Mouse (Mus musculus) hindbrain, embryonic 16.5 days (tissue): Measurements from ENCODE around the gene Cd44. TPM values are rescaled to one million over a fixed set of nuclear protein-coding genes. Genes with fewer than 3 reads are reported as not detected.

Experiments used
- ATAC-seq: fragments of 200-750 bp; cut with Nextera tagmentation; 2 replicates; pipeline ENCODE4 v1.8.0; 2017; ENCODE audit warnings: moderate TSS enrichment, moderate library complexity
- H3K27ac ChIP-seq: fragments of 300-500 bp; sonication (generic); 2 replicates; pipeline ENCODE4 v1.5.1; 2014; ENCODE audit warnings: low read depth, mild to moderate bottlenecking, control low read depth, low read length, moderate library complexity
- H3K27me3 ChIP-seq: fragments of 300-500 bp; sonication (generic); replicated peaks from 2 replicates; pipeline ENCODE4 v1.6.1; 2014; ENCODE audit warnings: low read length; ENCODE audit not compliant: control insufficient read depth, insufficient read depth
- H3K36me3 ChIP-seq: fragments of 300-500 bp; sonication (generic); 2 replicates; pipeline ENCODE4 v1.6.1; 2014; ENCODE audit warnings: mild to moderate bottlenecking, low read length, moderate library complexity, mixed read lengths; ENCODE audit not compliant: control insufficient read depth, insufficient read depth
- H3K4me1 ChIP-seq: fragments of 300-500 bp; sonication (generic); 2 replicates; pipeline ENCODE4 v1.6.1; 2014; ENCODE audit warnings: low read depth, low read length; ENCODE audit not compliant: control insufficient read depth, insufficient read depth
- H3K4me2 ChIP-seq: fragments of 300-500 bp; sonication (generic); 2 replicates; pipeline ENCODE4 v1.6.1; 2014; ENCODE audit warnings: mild to moderate bottlenecking, low read length, control low read depth, moderate library complexity
- H3K4me3 ChIP-seq: fragments of 300-500 bp; sonication (generic); 2 replicates; pipeline ENCODE4 v1.5.1; 2014; ENCODE audit warnings: mild to moderate bottlenecking, low read length, control low read depth, moderate library complexity
- H3K9ac ChIP-seq: fragments of 300-500 bp; sonication (generic); 2 replicates; pipeline ENCODE4 v1.6.1; 2014; ENCODE audit warnings: low read depth, mild to moderate bottlenecking, control low read depth, low read length, moderate library complexity
- H3K9me3 ChIP-seq: fragments of 300-500 bp; sonication (generic); 2 replicates; pipeline ENCODE4 v1.6.1; 2014; ENCODE audit warnings: mild to moderate bottlenecking, low read length, moderate library complexity; ENCODE audit not compliant: control insufficient read depth
- WGBS: fragments of 180-500 bp; shearing (Covaris S2); extraction: QIAGEN DNeasy Blood & Tissue Kit; methylation state at CpG from one replicate; pipeline ENCODE4 v1.1.7; 2014; 5-methylcytosine and 5-hydroxymethylcytosine counted together
- polyA plus RNA-seq: library from polyadenylated mRNA; unstranded; fragments of >200 nt; fragmentation: Nextera tagmentation; extraction: Ambion mirVana; gene quantifications from 2 replicates; pipeline ENCODE4 v1.2.1, GENCODE M21; 2015

Cd44 gene
- polyA plus RNA-seq, 1 experiment from 2014 or later = 4.7 TPM

DNA sequence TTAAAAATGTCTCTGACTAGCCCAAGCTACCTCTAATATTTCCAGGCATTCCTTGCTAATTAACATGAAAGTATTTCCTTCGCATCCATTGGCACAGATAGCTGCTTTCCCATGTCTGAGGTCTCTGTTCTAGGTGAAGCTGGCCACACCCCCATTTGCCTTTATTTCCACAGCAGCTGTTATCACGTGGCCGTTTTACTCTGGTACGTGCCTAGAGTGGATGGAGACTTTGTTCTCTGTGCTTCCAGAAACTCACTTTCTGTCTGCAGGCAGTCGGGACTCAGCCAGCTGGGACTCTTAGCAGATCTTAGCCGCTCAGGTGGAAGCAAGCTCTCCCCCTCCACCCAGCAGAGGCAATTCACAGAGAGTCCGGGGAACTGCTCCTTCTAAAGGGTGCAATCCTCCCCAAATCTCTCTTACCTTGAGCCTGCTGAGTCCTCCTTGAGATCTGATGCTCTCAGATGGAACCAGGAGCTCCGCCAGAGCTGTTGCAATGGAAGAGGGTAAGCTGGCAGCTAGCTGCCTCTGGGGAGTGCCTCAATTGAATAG lies 39.4 kb upstream of the Cd44 start:
- 62% methylated on average over 8 of the region's 8 CpGs for WGBS
- H3K4me1 ChIP-seq = peaks cover 11% of the 10 kb centered on the region
- H3K36me3 ChIP-seq = no peaks in the 10 kb centered on the region
- no peak overlapping the region for H3K9ac ChIP-seq
- no peak overlapping the region for H3K4me3 ChIP-seq
- no peak overlapping the region for H3K27ac ChIP-seq
- H3K4me2 ChIP-seq = no peak overlapping the region
- H3K9me3 ChIP-seq = no peaks in the 10 kb centered on the region
- ATAC-seq = no peak
- H3K27me3 ChIP-seq = no peaks in the 10 kb centered on the region

DNA sequence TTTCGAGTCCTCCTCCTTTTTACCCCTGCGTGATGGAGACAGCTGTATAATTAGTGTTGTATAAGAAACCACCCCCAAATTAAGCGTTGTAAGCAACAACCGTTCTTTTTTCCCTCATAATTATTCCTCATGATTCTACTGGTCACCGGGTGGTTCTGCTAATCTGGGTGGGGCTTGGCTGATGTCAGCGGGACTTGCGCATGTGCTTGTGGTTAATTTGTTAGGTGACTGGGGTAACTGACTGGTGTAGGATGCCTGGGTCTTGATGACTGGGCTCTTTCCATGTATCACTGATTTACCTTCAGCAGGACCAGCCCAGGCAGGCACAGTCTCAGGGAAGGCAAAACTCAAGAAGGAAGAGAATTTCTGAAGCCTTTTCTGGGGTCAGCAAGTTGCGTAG lies 38.7 kb upstream of the Cd44 start:
- H3K4me3 ChIP-seq = no peak overlapping the region
- no peaks in the 10 kb centered on the region for H3K9me3 ChIP-seq
- H3K4me1 ChIP-seq = peaks cover 11% of the 10 kb centered on the region
- no peak overlapping the region for H3K9ac ChIP-seq
- ATAC-seq = no peak
- no peaks in the 10 kb centered on the region for H3K36me3 ChIP-seq
- H3K27ac ChIP-seq = no peak overlapping the region
- H3K4me2 ChIP-seq = no peak overlapping the region
- WGBS = 89% methylated on average over 8 of the region's 8 CpGs
- H3K27me3 ChIP-seq = no peaks in the 10 kb centered on the region

DNA sequence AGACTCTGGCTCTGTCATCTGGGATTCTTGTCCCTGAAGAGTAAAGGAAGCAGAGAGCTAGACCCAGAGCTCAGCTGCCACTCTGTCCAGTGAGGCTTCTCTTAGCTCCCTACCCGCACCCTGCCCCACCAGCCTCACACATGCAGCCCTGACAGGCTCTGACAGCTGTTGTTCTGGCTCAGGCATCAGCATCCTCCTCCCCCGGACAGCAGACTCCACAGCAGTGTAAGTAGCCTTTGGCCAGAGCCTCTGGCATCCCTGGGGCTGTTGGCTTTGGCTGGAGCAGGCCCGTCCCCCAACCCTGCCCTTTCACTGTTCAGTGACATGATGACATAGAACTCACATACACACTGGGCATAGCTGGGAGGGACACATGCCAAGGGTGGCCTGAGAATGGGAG lies 35.4 kb upstream of the Cd44 start:
- no peaks in the 10 kb centered on the region for H3K27me3 ChIP-seq
- ATAC-seq = peak; percentile 76
- H3K4me2 ChIP-seq = no peak overlapping the region
- H3K4me3 ChIP-seq = no peak overlapping the region
- 40% methylated on average over 3 of the region's 3 CpGs for WGBS
- H3K4me1 ChIP-seq = peaks cover 2% of the 10 kb centered on the region
- H3K9me3 ChIP-seq = no peaks in the 10 kb centered on the region
- H3K9ac ChIP-seq = no peak overlapping the region
- H3K27ac ChIP-seq = no peak overlapping the region
- H3K36me3 ChIP-seq = no peaks in the 10 kb centered on the region

DNA sequence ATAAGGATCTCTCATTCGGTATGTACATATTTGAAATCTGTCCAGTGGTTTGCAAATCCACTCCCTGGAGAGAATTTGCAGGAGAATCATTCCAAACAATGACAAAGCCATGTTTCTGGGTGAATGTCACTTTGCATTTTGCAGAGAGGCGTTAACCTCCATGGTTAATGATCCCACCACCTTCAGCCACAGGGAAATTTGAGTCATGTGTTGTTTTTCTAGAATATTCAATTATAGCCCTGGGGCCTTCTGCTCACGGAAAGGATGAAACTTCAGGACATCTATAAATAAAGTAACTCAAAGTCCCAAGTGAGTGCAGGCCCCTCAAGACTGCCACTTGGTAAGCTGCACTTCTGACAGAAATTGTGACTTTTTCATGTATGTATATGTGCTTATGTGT lies 33.4 kb upstream of the Cd44 start:
- 79% methylated on average over 3 of the region's 3 CpGs for WGBS
- Histone ChIP-seq H3K9ac (no peak overlapping the region), H3K4me2 (no peak overlapping the region), H3K36me3 (no peaks in the 10 kb centered on the region), H3K4me1 (no peaks in the 10 kb centered on the region; the same call in none of the 2 replicates), H3K27ac (no peak overlapping the region), H3K4me3 (no peak overlapping the region), H3K9me3 (no peaks in the 10 kb centered on the region), H3K27me3 (no peaks in the 10 kb centered on the region)
- ATAC-seq = no peak

DNA sequence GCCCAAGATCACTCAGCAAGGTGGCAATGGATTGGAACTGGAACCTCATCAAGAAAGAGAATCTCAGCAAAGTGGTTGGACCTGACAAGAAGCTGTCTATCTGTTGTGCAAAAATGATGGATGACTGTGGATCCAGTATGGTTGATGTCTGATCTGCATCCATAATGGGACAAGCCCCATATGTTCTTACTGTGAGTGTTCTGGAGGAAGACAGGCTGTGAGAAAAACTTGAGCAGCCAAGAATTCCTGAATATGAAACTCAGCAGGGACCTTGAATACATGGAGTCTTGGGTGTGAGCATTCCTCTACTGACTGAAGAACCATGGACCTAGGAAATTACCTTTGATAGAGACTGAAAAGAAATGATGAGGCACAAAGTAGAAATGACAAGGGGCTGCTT lies 32.3 kb upstream of the Cd44 start:
- no peak for ATAC-seq
- no peaks in the 10 kb centered on the region for H3K36me3 ChIP-seq
- H3K4me2 ChIP-seq = no peak overlapping the region
- H3K9me3 ChIP-seq = no peaks in the 10 kb centered on the region
- H3K4me1 ChIP-seq = no peaks in the 10 kb centered on the region; the same call in none of the 2 replicates
- no peak overlapping the region for H3K4me3 ChIP-seq
- no peak overlapping the region for H3K27ac ChIP-seq
- no peaks in the 10 kb centered on the region for H3K27me3 ChIP-seq
- H3K9ac ChIP-seq = no peak overlapping the region

DNA sequence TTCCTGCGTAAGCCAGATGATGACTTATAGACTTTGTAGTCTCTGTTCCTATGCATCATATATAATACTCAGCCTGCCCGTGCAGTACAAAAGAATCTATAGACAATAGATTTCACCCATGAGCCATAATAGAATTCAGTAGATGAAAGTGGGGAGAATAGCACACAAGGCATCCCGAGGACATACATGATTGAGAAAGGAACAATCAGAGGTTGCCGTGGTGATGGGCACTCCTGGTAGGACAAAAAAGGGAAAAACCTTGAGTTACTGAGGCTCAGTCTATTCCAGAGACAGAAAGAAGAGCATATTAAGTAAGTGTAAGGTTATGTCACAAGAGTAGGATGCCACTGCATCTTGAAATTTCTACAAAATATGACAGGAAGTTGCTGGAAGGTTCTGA lies 31.7 kb upstream of the Cd44 start:
- Histone ChIP-seq H3K36me3 (no peaks in the 10 kb centered on the region), H3K27ac (no peak overlapping the region), H3K27me3 (no peaks in the 10 kb centered on the region), H3K4me2 (no peak overlapping the region), H3K9ac (no peak overlapping the region), H3K4me3 (no peak overlapping the region), H3K4me1 (no peaks in the 10 kb centered on the region; the same call in none of the 2 replicates), H3K9me3 (no peaks in the 10 kb centered on the region)
- 19% methylated on average over 4 of the region's 4 CpGs for WGBS
- no peak for ATAC-seq

DNA sequence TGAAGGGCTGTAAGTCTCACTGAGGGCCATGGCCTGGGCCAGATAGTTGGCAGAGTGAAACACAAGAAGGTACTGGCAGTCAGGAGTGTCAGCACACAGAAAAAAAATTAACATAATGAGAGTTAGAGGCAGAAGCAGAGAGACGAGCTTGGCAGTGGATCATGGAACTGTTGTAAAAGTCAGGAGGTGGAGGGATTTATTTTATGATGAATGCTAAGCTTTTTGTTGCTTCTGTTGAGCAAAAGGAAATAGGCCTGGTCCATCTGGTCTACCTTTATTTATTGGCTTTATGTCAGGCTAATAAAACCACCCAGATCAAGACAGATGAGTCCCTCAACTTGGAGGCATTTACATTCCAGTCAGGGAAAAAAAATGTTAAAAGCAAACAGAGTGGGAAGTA lies 31.2 kb upstream of the Cd44 start:
- Histone ChIP-seq H3K9ac (no peak overlapping the region), H3K4me3 (no peak overlapping the region), H3K4me2 (no peak overlapping the region), H3K9me3 (no peaks in the 10 kb centered on the region), H3K4me1 (no peaks in the 10 kb centered on the region; the same call in none of the 2 replicates), H3K36me3 (no peaks in the 10 kb centered on the region), H3K27ac (no peak overlapping the region), H3K27me3 (no peaks in the 10 kb centered on the region)
- no peak for ATAC-seq
- 20% methylated on average over 1 of the region's 1 CpGs for WGBS

DNA sequence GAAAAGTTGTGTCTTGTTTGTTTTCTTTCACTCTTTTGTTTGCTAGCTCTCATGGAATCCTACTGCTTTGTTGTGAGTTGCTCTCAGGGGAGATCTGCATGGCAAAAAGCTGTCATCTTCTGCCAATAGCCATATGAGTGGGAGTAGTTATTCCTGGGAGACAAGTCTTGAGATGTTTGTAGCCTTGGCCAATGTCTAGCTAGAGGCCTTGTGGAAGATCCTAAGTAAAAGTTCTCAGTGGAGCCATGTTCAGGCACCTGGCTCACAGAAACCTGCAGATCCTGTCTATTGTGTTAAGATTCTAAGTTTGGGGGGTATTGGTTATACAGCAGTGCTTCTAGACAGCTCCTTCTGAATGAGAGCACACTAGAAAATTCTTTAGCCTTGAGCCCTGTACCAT lies 26.7 kb upstream of the Cd44 start:
- Histone ChIP-seq H3K4me1 (no peaks in the 10 kb centered on the region; the same call in 1 of the 2 replicates), H3K4me2 (no peak overlapping the region), H3K4me3 (no peak overlapping the region), H3K9ac (no peak overlapping the region), H3K36me3 (no peaks in the 10 kb centered on the region), H3K9me3 (peaks cover 2% of the 10 kb centered on the region; the same call in 1 of the 2 replicates), H3K27me3 (no peaks in the 10 kb centered on the region), H3K27ac (no peak overlapping the region)
- no peak for ATAC-seq

DNA sequence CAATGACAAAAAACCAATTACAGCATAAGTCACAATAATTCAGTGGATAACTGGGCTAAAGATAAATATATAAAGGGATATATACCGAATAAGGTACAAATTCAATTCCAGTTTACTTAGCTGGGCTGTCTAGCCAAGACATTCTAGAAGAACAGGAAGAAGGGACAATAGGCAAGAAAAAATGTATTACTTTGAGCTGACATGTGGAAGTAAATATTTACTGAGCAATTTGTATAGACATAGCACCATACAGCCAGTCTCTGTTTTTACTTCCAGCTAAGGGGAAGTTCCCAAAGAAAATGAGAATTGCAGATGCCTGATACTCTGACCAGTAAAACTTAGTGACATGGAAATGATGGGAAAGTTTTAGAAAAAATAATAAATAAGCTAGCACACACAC lies 23.0 kb upstream of the Cd44 start:
- Histone ChIP-seq H3K9me3 (peaks cover 2% of the 10 kb centered on the region; the same call in 1 of the 2 replicates), H3K4me1 (no peaks in the 10 kb centered on the region), H3K4me3 (no peak overlapping the region), H3K36me3 (no peaks in the 10 kb centered on the region), H3K27me3 (no peaks in the 10 kb centered on the region), H3K4me2 (no peak overlapping the region), H3K27ac (no peak overlapping the region), H3K9ac (no peak overlapping the region)
- ATAC-seq = no peak
- WGBS = 92% methylated on average over 1 of the region's 1 CpGs

DNA sequence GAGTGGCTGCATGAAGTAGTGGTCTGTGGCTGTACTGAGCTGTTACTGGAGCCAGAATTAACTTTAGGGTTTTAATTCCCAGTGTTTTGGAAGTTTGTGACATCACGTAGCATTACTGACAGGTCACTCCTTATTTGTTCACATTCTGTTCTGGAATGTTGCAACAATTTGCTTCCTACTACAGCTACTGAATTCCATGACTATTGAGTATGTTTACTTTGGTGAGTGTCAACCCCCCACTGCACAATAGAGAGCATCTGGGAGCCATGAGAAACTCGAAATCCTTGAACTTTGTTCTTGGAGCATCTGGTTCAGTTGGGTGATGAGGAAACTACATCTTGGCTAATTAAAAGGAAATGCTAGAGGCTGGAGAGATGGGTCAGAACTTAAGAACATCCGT lies 22.2 kb upstream of the Cd44 start:
- H3K4me3 ChIP-seq = no peak overlapping the region
- ATAC-seq = no peak
- no peak overlapping the region for H3K27ac ChIP-seq
- H3K4me2 ChIP-seq = no peak overlapping the region
- H3K9me3 ChIP-seq = peaks cover 2% of the 10 kb centered on the region; the same call in 1 of the 2 replicates
- H3K27me3 ChIP-seq = no peaks in the 10 kb centered on the region
- WGBS = 79% methylated on average over 3 of the region's 3 CpGs
- H3K36me3 ChIP-seq = no peaks in the 10 kb centered on the region
- no peaks in the 10 kb centered on the region for H3K4me1 ChIP-seq
- H3K9ac ChIP-seq = no peak overlapping the region
